Mouse (Mus musculus) spleen, adult 2 months (tissue): ENCODE measurements around the gene Akr1cl.

Source experiments
- CTCF ChIP-seq: fragments of 200-500 bp; IDR thresholded peaks from 2 replicates; pipeline ENCODE4 v1.5.1; 2011; ENCODE audit warnings: mild to moderate bottlenecking, inconsistent platforms; ENCODE audit not compliant: insufficient read depth, insufficient read length, insufficient replicate concordance; ENCODE audit errors: extremely low read depth
- POLR2A ChIP-seq: fragments of 200-500 bp; IDR thresholded peaks from 2 replicates; pipeline ENCODE4 v1.6.1; 2011; ENCODE audit warnings: low read depth, low read length, inconsistent platforms

GRCm38 (mm10) chr1:65041837-65042236 lies 9.3 kb upstream of the Akr1cl start:
- TF ChIP-seq POLR2A: no peak
- TF ChIP-seq CTCF: no peak
